Mouse (Mus musculus): ENCODE data around the gene Slc25a43. TPM values are rescaled to one million over a fixed set of nuclear protein-coding genes. Genes with fewer than 3 reads are reported as not detected.

Gene Slc25a43
- polyA plus RNA-seq, 1 experiment from 2014 or later = 2.3 TPM

DNA sequence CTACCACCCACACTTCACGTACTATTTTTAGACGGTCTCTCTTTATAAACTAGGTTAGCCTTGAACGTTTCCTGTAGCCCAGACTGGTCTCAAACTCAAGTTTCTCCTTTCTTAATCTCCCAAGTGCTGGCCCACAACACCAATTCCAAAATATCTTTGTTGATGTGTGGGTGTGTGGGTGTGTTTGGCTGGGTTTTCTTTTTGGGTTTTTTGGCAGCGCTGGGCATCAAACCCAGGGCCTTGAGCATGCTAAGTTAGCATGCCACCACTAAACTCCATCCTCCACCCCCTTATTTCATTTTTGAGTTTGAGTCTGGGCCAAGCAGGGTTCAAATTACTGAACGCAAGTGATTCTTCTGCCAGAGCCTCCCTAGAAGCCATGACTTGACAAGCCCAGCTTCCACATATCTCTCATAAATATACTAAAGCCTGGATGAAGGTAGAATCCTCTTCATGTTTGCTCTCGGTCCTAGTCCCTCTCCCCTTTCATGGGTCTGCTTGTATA, 5.9 kb downstream of the Slc25a43 start:
- Histone ChIP-seq H3K27me3 (replicated peaks; ENCODE audit: control insufficient read depth, insufficient read depth, low read length) (no peaks in the 10 kb centered on the region), H3K36me3 (ENCODE audit: control insufficient read depth, insufficient read depth, low read length) (no peaks in the 10 kb centered on the region), H3K9ac (ENCODE audit: low read length) (no peak overlapping the region), H3K4me3 (ENCODE audit: low read depth, low read length) (no peak overlapping the region), H3K4me2 (ENCODE audit: low read length) (no peak overlapping the region), H3K27ac (ENCODE audit: low read depth) (no peak overlapping the region), H3K9me3 (ENCODE audit: control insufficient read depth, low read length) (no peaks in the 10 kb centered on the region), H3K4me1 (replicated peaks; ENCODE audit: control insufficient read depth, insufficient read depth, low read length) (no peaks in the 10 kb centered on the region)
- 58% methylated on average over 6 of the region's 6 CpGs for WGBS
- DNase-seq (ENCODE audit: low spot score) (no peak), ATAC-seq (replicated peaks; ENCODE audit: low FRiP score, low TSS enrichment, low read depth) (no peak)

GRCm38 (mm10) chrX:36750591-36750990, 7.1 kb downstream of the Slc25a43 start:
- Histone ChIP-seq H3K27ac (ENCODE audit: low read depth) (no peak overlapping the region), H3K9ac (ENCODE audit: low read length) (no peak overlapping the region), H3K9me3 (ENCODE audit: control insufficient read depth, low read length) (no peaks in the 10 kb centered on the region), H3K4me3 (ENCODE audit: low read depth, low read length) (no peak overlapping the region), H3K36me3 (ENCODE audit: control insufficient read depth, insufficient read depth, low read length) (no peaks in the 10 kb centered on the region), H3K4me2 (ENCODE audit: low read length) (no peak overlapping the region), H3K27me3 (replicated peaks; ENCODE audit: control insufficient read depth, insufficient read depth, low read length) (no peaks in the 10 kb centered on the region), H3K4me1 (replicated peaks; ENCODE audit: control insufficient read depth, insufficient read depth, low read length) (no peaks in the 10 kb centered on the region)
- no peak for ATAC-seq (replicated peaks; ENCODE audit: low FRiP score, low TSS enrichment, low read depth)
- 82% methylated on average over 1 of the region's 1 CpGs for WGBS
- no peak for DNase-seq (ENCODE audit: low spot score)

DNA sequence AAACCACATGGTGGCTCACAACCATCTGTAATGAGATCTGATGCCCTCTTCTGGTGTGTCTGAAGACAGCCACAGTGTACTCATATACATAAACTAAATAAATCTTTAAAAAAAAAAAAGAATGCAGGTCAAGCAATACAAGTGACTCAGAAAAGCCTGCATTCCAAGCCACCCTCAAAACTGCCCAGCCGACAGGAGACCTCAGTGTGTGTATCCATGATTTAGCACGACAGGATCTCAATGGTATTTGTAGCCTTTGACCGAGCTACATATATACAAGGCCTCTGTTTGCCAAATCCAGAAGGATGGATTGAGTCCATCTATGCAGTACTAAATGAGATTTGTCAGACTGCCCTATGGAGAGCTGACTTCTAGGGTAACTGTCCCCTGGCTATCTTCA, 9.1 kb downstream of the Slc25a43 start:
- H3K36me3 ChIP-seq (ENCODE audit: control insufficient read depth, insufficient read depth, low read length) = no peaks in the 10 kb centered on the region
- no peak overlapping the region for H3K27ac ChIP-seq (ENCODE audit: low read depth)
- no peak overlapping the region for H3K4me2 ChIP-seq (ENCODE audit: low read length)
- H3K9ac ChIP-seq (ENCODE audit: low read length) = no peak overlapping the region
- H3K27me3 ChIP-seq (replicated peaks; ENCODE audit: control insufficient read depth, insufficient read depth, low read length) = no peaks in the 10 kb centered on the region
- no peaks in the 10 kb centered on the region for H3K9me3 ChIP-seq (ENCODE audit: control insufficient read depth, low read length)
- DNase-seq (ENCODE audit: low spot score) (no peak), ATAC-seq (replicated peaks; ENCODE audit: low FRiP score, low TSS enrichment, low read depth) (no peak)
- 87% methylated on average over 3 of the region's 3 CpGs for WGBS
- H3K4me3 ChIP-seq (ENCODE audit: low read depth, low read length) = no peak overlapping the region
- no peaks in the 10 kb centered on the region for H3K4me1 ChIP-seq (replicated peaks; ENCODE audit: control insufficient read depth, insufficient read depth, low read length)

DNA sequence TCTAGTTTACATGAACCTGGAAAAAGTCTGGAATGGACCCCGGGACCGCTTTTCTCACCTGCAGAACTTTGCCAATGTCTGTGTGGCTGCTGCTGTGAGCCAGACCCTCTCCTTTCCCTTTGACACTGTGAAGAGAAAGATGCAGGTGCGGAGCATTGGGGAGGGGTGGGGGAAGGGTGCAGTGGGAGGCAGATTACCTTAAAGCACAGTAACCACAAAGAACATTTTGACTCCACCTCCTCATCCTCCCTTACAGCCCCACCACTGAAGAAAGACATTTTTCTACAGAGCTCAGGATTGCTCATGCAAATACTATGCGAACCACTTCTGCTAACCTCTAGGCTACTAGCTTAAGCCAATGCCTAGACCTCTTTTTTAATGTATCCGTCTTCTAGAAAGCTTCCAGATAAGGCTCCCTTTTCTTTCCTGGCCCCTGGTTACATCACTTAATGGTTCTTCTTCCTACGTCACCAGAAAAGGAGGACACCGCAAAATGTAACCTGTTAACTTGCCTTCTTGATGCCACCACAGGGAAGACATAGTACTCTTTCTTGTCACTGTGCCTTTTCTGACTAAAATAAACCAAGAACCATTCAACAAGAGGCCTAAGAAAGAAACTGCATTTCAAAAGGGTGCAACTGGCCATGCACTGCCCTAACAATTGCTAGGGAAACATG, 14.5 kb downstream of the Slc25a43 start:
- ATAC-seq (replicated peaks; ENCODE audit: low FRiP score, low TSS enrichment, low read depth) (no peak), DNase-seq (ENCODE audit: low spot score) (no peak)
- Histone ChIP-seq H3K9ac (ENCODE audit: low read length) (no peak overlapping the region), H3K4me1 (replicated peaks; ENCODE audit: control insufficient read depth, insufficient read depth, low read length) (no peaks in the 10 kb centered on the region), H3K27me3 (replicated peaks; ENCODE audit: control insufficient read depth, insufficient read depth, low read length) (no peaks in the 10 kb centered on the region), H3K27ac (ENCODE audit: low read depth) (no peak overlapping the region), H3K36me3 (ENCODE audit: control insufficient read depth, insufficient read depth, low read length) (no peaks in the 10 kb centered on the region), H3K4me3 (ENCODE audit: low read depth, low read length) (no peak overlapping the region), H3K4me2 (ENCODE audit: low read length) (no peak overlapping the region), H3K9me3 (ENCODE audit: control insufficient read depth, low read length) (no peaks in the 10 kb centered on the region)
- WGBS = 70% methylated on average over 7 of the region's 7 CpGs

- Histone ChIP-seq H3K9me3 (ENCODE audit: control insufficient read depth, low read length) (no peaks in the 10 kb centered on the region), H3K4me3 (ENCODE audit: low read depth, low read length) (no peak overlapping the region), H3K27me3 (replicated peaks; ENCODE audit: control insufficient read depth, insufficient read depth, low read length) (no peaks in the 10 kb centered on the region), H3K4me2 (ENCODE audit: low read length) (no peak overlapping the region), H3K9ac (ENCODE audit: low read length) (no peak overlapping the region), H3K4me1 (replicated peaks; ENCODE audit: control insufficient read depth, insufficient read depth, low read length) (no peaks in the 10 kb centered on the region), H3K27ac (ENCODE audit: low read depth) (no peak overlapping the region), H3K36me3 (ENCODE audit: control insufficient read depth, insufficient read depth, low read length) (no peaks in the 10 kb centered on the region)
- DNase-seq (ENCODE audit: low spot score) (no peak), ATAC-seq (replicated peaks; ENCODE audit: low FRiP score, low TSS enrichment, low read depth) (no peak)
- WGBS = 66% methylated on average over 6 of the region's 6 CpGs
Observed at GRCm38 (mm10) chrX:36758566-36758965, 15.1 kb downstream of the Slc25a43 start.

DNA sequence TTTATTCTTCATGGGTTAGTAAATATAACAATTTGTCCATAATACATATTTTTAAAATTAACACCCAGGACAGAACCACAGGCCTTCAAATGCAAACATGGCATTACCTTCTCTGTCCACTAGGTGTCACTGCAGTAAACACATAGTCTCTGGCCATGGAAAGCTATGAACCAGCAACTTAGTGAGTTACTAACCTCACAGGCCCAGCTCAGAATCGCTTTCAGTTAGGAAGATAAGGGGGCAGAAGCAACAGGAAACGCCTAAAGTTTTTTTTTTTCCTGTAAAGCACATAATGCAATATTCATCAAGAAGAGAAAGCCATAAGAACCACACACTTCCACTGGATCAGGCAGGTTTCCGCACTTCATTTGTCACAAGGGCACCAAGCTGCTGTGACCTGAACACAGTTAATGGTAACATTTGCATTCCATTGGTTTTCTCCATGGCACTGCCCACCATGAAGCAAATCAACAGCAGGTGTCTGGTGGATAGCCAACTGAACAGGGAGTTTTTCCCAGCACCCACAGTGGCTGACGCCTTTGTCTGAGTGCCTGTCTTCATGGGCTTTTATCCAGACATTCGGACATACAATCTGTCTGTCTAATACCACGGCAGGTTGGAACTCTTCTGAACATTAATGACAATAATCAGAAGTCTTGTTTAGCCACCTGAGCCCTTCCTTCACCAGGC, 17.6 kb downstream of the Slc25a43 start:
- WGBS = 67% methylated on average over 6 of the region's 6 CpGs
- no peak overlapping the region for H3K4me2 ChIP-seq (ENCODE audit: low read length)
- H3K4me1 ChIP-seq (replicated peaks; ENCODE audit: control insufficient read depth, insufficient read depth, low read length) = no peaks in the 10 kb centered on the region
- no peak for DNase-seq (ENCODE audit: low spot score)
- no peak overlapping the region for H3K4me3 ChIP-seq (ENCODE audit: low read depth, low read length)
- no peaks in the 10 kb centered on the region for H3K9me3 ChIP-seq (ENCODE audit: control insufficient read depth, low read length)
- H3K27ac ChIP-seq (ENCODE audit: low read depth) = no peak overlapping the region
- no peak overlapping the region for H3K9ac ChIP-seq (ENCODE audit: low read length)
- no peaks in the 10 kb centered on the region for H3K27me3 ChIP-seq (replicated peaks; ENCODE audit: control insufficient read depth, insufficient read depth, low read length)
- ATAC-seq (replicated peaks; ENCODE audit: low FRiP score, low TSS enrichment, low read depth) = no peak
- H3K36me3 ChIP-seq (ENCODE audit: control insufficient read depth, insufficient read depth, low read length) = no peaks in the 10 kb centered on the region

GRCm38 (mm10) chrX:36762289-36762688, 18.8 kb downstream of the Slc25a43 start:
- 60% methylated on average over 5 of the region's 5 CpGs for whole genome bisulfite sequencing
- DNase-seq (ENCODE audit: low spot score) (no peak), ATAC-seq (replicated peaks; ENCODE audit: low FRiP score, low TSS enrichment, low read depth) (no peak)
- Histone ChIP-seq H3K4me1 (replicated peaks; ENCODE audit: control insufficient read depth, insufficient read depth, low read length) (no peaks in the 10 kb centered on the region), H3K4me2 (ENCODE audit: low read length) (no peak overlapping the region), H3K27me3 (replicated peaks; ENCODE audit: control insufficient read depth, insufficient read depth, low read length) (no peaks in the 10 kb centered on the region), H3K27ac (ENCODE audit: low read depth) (no peak overlapping the region), H3K36me3 (ENCODE audit: control insufficient read depth, insufficient read depth, low read length) (no peaks in the 10 kb centered on the region), H3K9ac (ENCODE audit: low read length) (no peak overlapping the region), H3K9me3 (ENCODE audit: control insufficient read depth, low read length) (no peaks in the 10 kb centered on the region), H3K4me3 (ENCODE audit: low read depth, low read length) (no peak overlapping the region)

GRCm38 (mm10) chrX:36762894-36763293, 19.4 kb downstream of the Slc25a43 start:
- H3K4me2 ChIP-seq (ENCODE audit: low read length) = no peak overlapping the region
- H3K4me1 ChIP-seq (replicated peaks; ENCODE audit: control insufficient read depth, insufficient read depth, low read length) = no peaks in the 10 kb centered on the region
- no peaks in the 10 kb centered on the region for H3K27me3 ChIP-seq (replicated peaks; ENCODE audit: control insufficient read depth, insufficient read depth, low read length)
- no peak overlapping the region for H3K4me3 ChIP-seq (ENCODE audit: low read depth, low read length)
- DNase-seq (ENCODE audit: low spot score) (no peak), ATAC-seq (replicated peaks; ENCODE audit: low FRiP score, low TSS enrichment, low read depth) (peak; percentile 40; the same call in 1 of the 2 replicates)
- no peaks in the 10 kb centered on the region for H3K36me3 ChIP-seq (ENCODE audit: control insufficient read depth, insufficient read depth, low read length)
- H3K9me3 ChIP-seq (ENCODE audit: control insufficient read depth, low read length) = no peaks in the 10 kb centered on the region
- H3K9ac ChIP-seq (ENCODE audit: low read length) = no peak overlapping the region
- H3K27ac ChIP-seq (ENCODE audit: low read depth) = no peak overlapping the region
- 50% methylated on average over 4 of the region's 4 CpGs for WGBS
